Mouse (Mus musculus) urinary bladder, adult 2 months (tissue): ENCODE results near the gene 1810009A15Rik. TPM values are rescaled to one million over a fixed set of nuclear protein-coding genes. Genes with fewer than 3 reads are reported as not detected.
A peak's percentile ranks its signal among the peaks of the same experiment; 100 is the strongest.

Experiments
- DNase-seq: peaks from one replicate; pipeline ENCODE4 v3.0.0; 2022; ENCODE audit warnings: low spot score
- polyA plus RNA-seq: library from polyadenylated mRNA; depleted of rRNA; stranded (reverse); fragments of >200 nt; gene quantifications from 2 replicates; pipeline ENCODE4 v1.2.3, GENCODE M21; 2012; rRNA removed

1810009A15Rik gene
- polyA plus RNA-seq, 1 experiment = 65.1 TPM

- peak; percentile 89 for DNase-seq
These were observed 31.6 kb downstream of the 1810009A15Rik start, which contains the start of gene B3gat3 for GRCm38 (mm10) chr19:8920073-8920736. TSS of gene B3gat3 (plus strand) at chr19:8920374.

- no peak for DNase-seq
These were observed 32.2 kb downstream of the 1810009A15Rik start for GRCm38 (mm10) chr19:8920836-8921291.

- no peak for DNase-seq
These were observed 33.1 kb downstream of the 1810009A15Rik start for GRCm38 (mm10) chr19:8921741-8922140.

- DNase-seq = no peak
These were observed 38.1 kb downstream of the 1810009A15Rik start for GRCm38 (mm10) chr19:8926766-8927165.

GRCm38 (mm10) chr19:8927891-8928525, 39.4 kb downstream of the 1810009A15Rik start:
- no peak for DNase-seq

GRCm38 (mm10) chr19:8928689-8929223, 40.1 kb downstream of the 1810009A15Rik start:
- DNase-seq = peak; percentile 51

GRCm38 (mm10) chr19:8929224-8930088, 40.8 kb downstream of the 1810009A15Rik start, which contains the start of the genes Rom1 and Eml3:
TSS of gene Rom1 (minus strand) at chr19:8929356.
TSS of gene Eml3 (plus strand) at chr19:8929552.
- DNase-seq = peak; percentile 77

- no peak for DNase-seq
These were observed 41.5 kb downstream of the 1810009A15Rik start for GRCm38 (mm10) chr19:8930117-8930516.

- no peak for DNase-seq
These were observed 42.1 kb downstream of the 1810009A15Rik start for GRCm38 (mm10) chr19:8930771-8931170.

- DNase-seq = no peak
These were observed 48.1 kb downstream of the 1810009A15Rik start for GRCm38 (mm10) chr19:8936736-8937135.

Other genes with a start within 250 kb of the 1810009A15Rik start
- gene Chrm1, start 225.1 kb upstream of the 1810009A15Rik start, polyA plus RNA-seq = 0.04 and 0.06 TPM in 2 replicates
- 103 and 115 TPM in 2 replicates for gene Slc3a2, start 165.5 kb upstream of the 1810009A15Rik start, polyA plus RNA-seq
- 37.9 and 45.9 TPM in 2 replicates for gene Wdr74, start 153.0 kb upstream of the 1810009A15Rik start, polyA plus RNA-seq
- 0.19 and 0.28 TPM in 2 replicates for gene 1700092M07Rik, start 148.1 kb upstream of the 1810009A15Rik start, polyA plus RNA-seq
- gene Stx5a, start 147.4 kb upstream of the 1810009A15Rik start, polyA plus RNA-seq = 96.5 and 99.1 TPM in 2 replicates
- gene Nxf1, start 131.8 kb upstream of the 1810009A15Rik start, polyA plus RNA-seq = 196 and 275 TPM in 2 replicates
- 97.8 and 112 TPM in 2 replicates for gene Tmem223, start 117.9 kb upstream of the 1810009A15Rik start, polyA plus RNA-seq
- 56.9 and 88.4 TPM in 2 replicates for gene Tmem179b, start 114.4 kb upstream of the 1810009A15Rik start, polyA plus RNA-seq
- gene Taf6l, start 102.4 kb upstream of the 1810009A15Rik start, polyA plus RNA-seq = 7.7 and 8.4 TPM in 2 replicates
- gene Polr2g, start 90.3 kb upstream of the 1810009A15Rik start, polyA plus RNA-seq = 63.3 and 81.5 TPM in 2 replicates
- 2.1 and 2.5 TPM in 2 replicates for gene Zbtb3, start 86.3 kb upstream of the 1810009A15Rik start, polyA plus RNA-seq
- gene Ttc9c, start 69.5 kb upstream of the 1810009A15Rik start, polyA plus RNA-seq = 26.9 and 33.1 TPM in 2 replicates
- 60.7 and 73.9 TPM in 2 replicates for gene Hnrnpul2, start 68.8 kb upstream of the 1810009A15Rik start, polyA plus RNA-seq
- gene AC129217.1, start 59.1 kb upstream of the 1810009A15Rik start, polyA plus RNA-seq = 0.40 and 1.5 TPM in 2 replicates
- 66.7 and 71.0 TPM in 2 replicates for gene Bscl2, start 51.4 kb upstream of the 1810009A15Rik start, polyA plus RNA-seq
- 0.29 and 0.44 TPM in 2 replicates for gene Gng3, start 49.7 kb upstream of the 1810009A15Rik start, polyA plus RNA-seq
- gene Lrrn4cl, start 38.1 kb upstream of the 1810009A15Rik start, polyA plus RNA-seq = 18.6 and 20.9 TPM in 2 replicates
- 175 and 179 TPM in 2 replicates for gene Ubxn1, start 17.4 kb upstream of the 1810009A15Rik start, polyA plus RNA-seq
- gene Uqcc3, start 7.9 kb upstream of the 1810009A15Rik start, polyA plus RNA-seq = 74.7 and 77.6 TPM in 2 replicates
- gene Lbhd1, start 5.1 kb upstream of the 1810009A15Rik start, polyA plus RNA-seq = 3.1 and 4.9 TPM in 2 replicates
- gene Gm49403, start 4.9 kb upstream of the 1810009A15Rik start, polyA plus RNA-seq = not detected in 2 replicates
- gene Gm49416, start 73 bp downstream of the 1810009A15Rik start, polyA plus RNA-seq = 0.10 TPM in 1 of 2 replicates, not detected in the other
- 15.5 and 16.3 TPM in 2 replicates for gene Ints5, start 4.2 kb downstream of the 1810009A15Rik start, polyA plus RNA-seq
- gene Ganab, start 9.2 kb downstream of the 1810009A15Rik start, polyA plus RNA-seq = 98.1 and 104 TPM in 2 replicates
- 57.9 and 80.8 TPM in 2 replicates for gene B3gat3, start 31.5 kb downstream of the 1810009A15Rik start, polyA plus RNA-seq
- gene Rom1, start 40.5 kb downstream of the 1810009A15Rik start, polyA plus RNA-seq = 9.4 and 12.3 TPM in 2 replicates
- gene Eml3, start 40.7 kb downstream of the 1810009A15Rik start, polyA plus RNA-seq = 40.5 and 45.3 TPM in 2 replicates
- gene Mta2, start 53.0 kb downstream of the 1810009A15Rik start, polyA plus RNA-seq = 29.9 and 47.6 TPM in 2 replicates
- gene Tut1, start 65.0 kb downstream of the 1810009A15Rik start, polyA plus RNA-seq = 21.8 and 24.1 TPM in 2 replicates
- gene Eef1g, start 78.2 kb downstream of the 1810009A15Rik start, polyA plus RNA-seq = 398 and 489 TPM in 2 replicates
- 126 and 168 TPM in 2 replicates for gene Ahnak, start 100.4 kb downstream of the 1810009A15Rik start, polyA plus RNA-seq
- 0.23 TPM in 1 of 2 replicates, not detected in the other for gene Scgb1a1, start 199.1 kb downstream of the 1810009A15Rik start, polyA plus RNA-seq
- 2.7 and 4.5 TPM in 2 replicates for gene Asrgl1, start 246.8 kb downstream of the 1810009A15Rik start, polyA plus RNA-seq